Mouse (Mus musculus): ENCODE data around the gene Rnd2. TPM values are rescaled to one million over a fixed set of nuclear protein-coding genes. Genes with fewer than 3 reads are reported as not detected.
A peak's percentile ranks its signal among the peaks of the same experiment; 100 is the strongest.

The Rnd2 gene
- polyA plus RNA-seq, 1 experiment from 2014 or later = 127 TPM

- WGBS = 3% methylated on average over 18 of the region's 18 CpGs
- DNase-seq (ENCODE audit: low spot score) = peak; percentile 85
- no peaks in the 10 kb centered on the region for H3K27me3 ChIP-seq (ENCODE audit: control insufficient read depth, insufficient read depth, low read length)
- peak overlapping the region; percentile 31 for H3K4me3 ChIP-seq (ENCODE audit: low read depth, low read length)
- peak overlapping the region; percentile 98 for H3K27ac ChIP-seq (ENCODE audit: low read depth, low read length)
- H3K9me3 ChIP-seq (ENCODE audit: control insufficient read depth, low read length) = no peaks in the 10 kb centered on the region
- peak overlapping the region; percentile 29 for H3K4me2 ChIP-seq (replicated peaks; ENCODE audit: low read depth, low read length)
- H3K36me3 ChIP-seq (ENCODE audit: control insufficient read depth, insufficient read depth, low read length) = no peaks in the 10 kb centered on the region
- peak overlapping the region; percentile 56 for H3K9ac ChIP-seq (ENCODE audit: low read depth, low read length)
- peak; percentile 70 for ATAC-seq (ENCODE audit: low FRiP score)
- H3K4me1 ChIP-seq (replicated peaks; ENCODE audit: control insufficient read depth, insufficient read depth, low read length) = peaks cover 10% of the 10 kb centered on the region
Observed at GRCm38 (mm10) chr11:101479171-101479635, 14.4 kb downstream of the Rnd2 start.

- 61% methylated on average over 6 of the region's 6 CpGs for WGBS
- Histone ChIP-seq H3K4me3 (ENCODE audit: low read depth, low read length) (no peak overlapping the region), H3K9me3 (ENCODE audit: control insufficient read depth, low read length) (no peaks in the 10 kb centered on the region), H3K4me1 (replicated peaks; ENCODE audit: control insufficient read depth, insufficient read depth, low read length) (peaks cover 12% of the 10 kb centered on the region), H3K9ac (ENCODE audit: low read depth, low read length) (no peak overlapping the region), H3K27me3 (ENCODE audit: control insufficient read depth, insufficient read depth, low read length) (no peaks in the 10 kb centered on the region), H3K4me2 (replicated peaks; ENCODE audit: low read depth, low read length) (no peak overlapping the region), H3K27ac (ENCODE audit: low read depth, low read length) (peak overlapping the region; percentile 98), H3K36me3 (ENCODE audit: control insufficient read depth, insufficient read depth, low read length) (no peaks in the 10 kb centered on the region)
- ATAC-seq (ENCODE audit: low FRiP score) = no peak
- DNase-seq (ENCODE audit: low spot score) = no peak
Observed at GRCm38 (mm10) chr11:101480912-101481311, 16.1 kb downstream of the Rnd2 start.

- H3K4me2 ChIP-seq (replicated peaks; ENCODE audit: low read depth, low read length) = no peak overlapping the region
- no peaks in the 10 kb centered on the region for H3K27me3 ChIP-seq (ENCODE audit: control insufficient read depth, insufficient read depth, low read length)
- H3K9me3 ChIP-seq (ENCODE audit: control insufficient read depth, low read length) = no peaks in the 10 kb centered on the region
- 34% methylated on average over 3 of the region's 3 CpGs for WGBS
- H3K36me3 ChIP-seq (ENCODE audit: control insufficient read depth, insufficient read depth, low read length) = no peaks in the 10 kb centered on the region
- no peak overlapping the region for H3K4me3 ChIP-seq (ENCODE audit: low read depth, low read length)
- H3K4me1 ChIP-seq (replicated peaks; ENCODE audit: control insufficient read depth, insufficient read depth, low read length) = peaks cover 8% of the 10 kb centered on the region; the same call in 1 of the 2 replicates
- DNase-seq (ENCODE audit: low spot score) (no peak), ATAC-seq (ENCODE audit: low FRiP score) (no peak)
- H3K9ac ChIP-seq (ENCODE audit: low read depth, low read length) = no peak overlapping the region
- H3K27ac ChIP-seq (ENCODE audit: low read depth, low read length) = peak overlapping the region; percentile 89
Observed at GRCm38 (mm10) chr11:101483804-101484203, 19.0 kb downstream of the Rnd2 start.

GRCm38 (mm10) chr11:101484245-101484644 is 19.4 kb downstream of the Rnd2 start:
- no peaks in the 10 kb centered on the region for H3K9me3 ChIP-seq (ENCODE audit: control insufficient read depth, low read length)
- DNase-seq (ENCODE audit: low spot score) (no peak), ATAC-seq (ENCODE audit: low FRiP score) (no peak)
- no peaks in the 10 kb centered on the region for H3K27me3 ChIP-seq (ENCODE audit: control insufficient read depth, insufficient read depth, low read length)
- WGBS = 73% methylated on average over 6 of the region's 6 CpGs
- peaks cover 8% of the 10 kb centered on the region; the same call in 1 of the 2 replicates for H3K4me1 ChIP-seq (replicated peaks; ENCODE audit: control insufficient read depth, insufficient read depth, low read length)
- H3K36me3 ChIP-seq (ENCODE audit: control insufficient read depth, insufficient read depth, low read length) = no peaks in the 10 kb centered on the region
- no peak overlapping the region for H3K4me2 ChIP-seq (replicated peaks; ENCODE audit: low read depth, low read length)
- no peak overlapping the region for H3K9ac ChIP-seq (ENCODE audit: low read depth, low read length)
- no peak overlapping the region for H3K4me3 ChIP-seq (ENCODE audit: low read depth, low read length)
- H3K27ac ChIP-seq (ENCODE audit: low read depth, low read length) = peak overlapping the region; percentile 89

- no peaks in the 10 kb centered on the region for H3K9me3 ChIP-seq (ENCODE audit: control insufficient read depth, low read length)
- 0 out of 2 replicates have a peak, but pooled peaks cover 2% of the 10 kb centered on the region for H3K36me3 ChIP-seq (ENCODE audit: control insufficient read depth, insufficient read depth, low read length)
- peak overlapping the region; percentile 89 for H3K27ac ChIP-seq (ENCODE audit: low read depth, low read length)
- DNase-seq (ENCODE audit: low spot score) (no peak), ATAC-seq (ENCODE audit: low FRiP score) (no peak)
- H3K4me3 ChIP-seq (ENCODE audit: low read depth, low read length) = no peak overlapping the region
- no peaks in the 10 kb centered on the region for H3K27me3 ChIP-seq (ENCODE audit: control insufficient read depth, insufficient read depth, low read length)
- H3K9ac ChIP-seq (ENCODE audit: low read depth, low read length) = no peak overlapping the region
- no peak overlapping the region for H3K4me2 ChIP-seq (replicated peaks; ENCODE audit: low read depth, low read length)
- H3K4me1 ChIP-seq (replicated peaks; ENCODE audit: control insufficient read depth, insufficient read depth, low read length) = peaks cover 8% of the 10 kb centered on the region; the same call in 1 of the 2 replicates
- WGBS = 90% methylated on average over 7 of the region's 7 CpGs
Observed at GRCm38 (mm10) chr11:101484814-101485213, 20.0 kb downstream of the Rnd2 start.

GRCm38 (mm10) chr11:101485509-101486028 is 20.8 kb downstream of the Rnd2 start:
- Histone ChIP-seq H3K4me2 (replicated peaks; ENCODE audit: low read depth, low read length) (no peak overlapping the region), H3K36me3 (ENCODE audit: control insufficient read depth, insufficient read depth, low read length) (0 out of 2 replicates have a peak, but pooled peaks cover 2% of the 10 kb centered on the region), H3K9ac (ENCODE audit: low read depth, low read length) (no peak overlapping the region), H3K27me3 (ENCODE audit: control insufficient read depth, insufficient read depth, low read length) (no peaks in the 10 kb centered on the region), H3K4me3 (ENCODE audit: low read depth, low read length) (no peak overlapping the region), H3K4me1 (replicated peaks; ENCODE audit: control insufficient read depth, insufficient read depth, low read length) (peaks cover 5% of the 10 kb centered on the region; the same call in 1 of the 2 replicates), H3K9me3 (ENCODE audit: control insufficient read depth, low read length) (no peaks in the 10 kb centered on the region), H3K27ac (ENCODE audit: low read depth, low read length) (peak overlapping the region; percentile 82)
- peak; percentile 38 for DNase-seq (ENCODE audit: low spot score)
- WGBS = 56% methylated on average over 6 of the region's 6 CpGs
- ATAC-seq (ENCODE audit: low FRiP score) = no peak

GRCm38 (mm10) chr11:101486126-101486525 is 21.3 kb downstream of the Rnd2 start:
- WGBS = 76% methylated on average over 6 of the region's 6 CpGs
- H3K36me3 ChIP-seq (ENCODE audit: control insufficient read depth, insufficient read depth, low read length) = 0 out of 2 replicates have a peak, but pooled peaks cover 2% of the 10 kb centered on the region
- peaks cover 3% of the 10 kb centered on the region; the same call in 1 of the 2 replicates for H3K4me1 ChIP-seq (replicated peaks; ENCODE audit: control insufficient read depth, insufficient read depth, low read length)
- H3K9me3 ChIP-seq (ENCODE audit: control insufficient read depth, low read length) = no peaks in the 10 kb centered on the region
- H3K4me2 ChIP-seq (replicated peaks; ENCODE audit: low read depth, low read length) = no peak overlapping the region
- no peak for DNase-seq (ENCODE audit: low spot score)
- no peak overlapping the region for H3K9ac ChIP-seq (ENCODE audit: low read depth, low read length)
- no peak overlapping the region for H3K27ac ChIP-seq (ENCODE audit: low read depth, low read length)
- no peak overlapping the region for H3K4me3 ChIP-seq (ENCODE audit: low read depth, low read length)
- no peaks in the 10 kb centered on the region for H3K27me3 ChIP-seq (ENCODE audit: control insufficient read depth, insufficient read depth, low read length)
- no peak for ATAC-seq (ENCODE audit: low FRiP score)

- Histone ChIP-seq H3K36me3 (ENCODE audit: control insufficient read depth, insufficient read depth, low read length) (0 out of 2 replicates have a peak, but pooled peaks cover 3% of the 10 kb centered on the region), H3K9me3 (ENCODE audit: control insufficient read depth, low read length) (no peaks in the 10 kb centered on the region), H3K4me1 (replicated peaks; ENCODE audit: control insufficient read depth, insufficient read depth, low read length) (no peaks in the 10 kb centered on the region), H3K4me2 (replicated peaks; ENCODE audit: low read depth, low read length) (no peak overlapping the region), H3K27ac (ENCODE audit: low read depth, low read length) (no peak overlapping the region), H3K4me3 (ENCODE audit: low read depth, low read length) (no peak overlapping the region), H3K27me3 (ENCODE audit: control insufficient read depth, insufficient read depth, low read length) (no peaks in the 10 kb centered on the region), H3K9ac (ENCODE audit: low read depth, low read length) (no peak overlapping the region)
- ATAC-seq (ENCODE audit: low FRiP score) = no peak
- DNase-seq (ENCODE audit: low spot score) = no peak
- 86% methylated on average over 5 of the region's 5 CpGs for WGBS
Observed at GRCm38 (mm10) chr11:101506269-101506780, 41.5 kb downstream of the Rnd2 start.

- Histone ChIP-seq H3K4me2 (replicated peaks; ENCODE audit: low read depth, low read length) (no peak overlapping the region), H3K9ac (ENCODE audit: low read depth, low read length) (no peak overlapping the region), H3K27ac (ENCODE audit: low read depth, low read length) (no peak overlapping the region), H3K36me3 (ENCODE audit: control insufficient read depth, insufficient read depth, low read length) (0 out of 2 replicates have a peak, but pooled peaks cover 3% of the 10 kb centered on the region), H3K4me1 (replicated peaks; ENCODE audit: control insufficient read depth, insufficient read depth, low read length) (no peaks in the 10 kb centered on the region), H3K4me3 (ENCODE audit: low read depth, low read length) (no peak overlapping the region), H3K27me3 (ENCODE audit: control insufficient read depth, insufficient read depth, low read length) (no peaks in the 10 kb centered on the region), H3K9me3 (ENCODE audit: control insufficient read depth, low read length) (no peaks in the 10 kb centered on the region)
- ATAC-seq (ENCODE audit: low FRiP score) = no peak
- DNase-seq (ENCODE audit: low spot score) = no peak
- WGBS = 95% methylated on average over 7 of the region's 7 CpGs
Observed at GRCm38 (mm10) chr11:101507090-101507489, 42.3 kb downstream of the Rnd2 start.

Measured in hindbrain, embryonic 11.5 days (tissue).